Mouse (Mus musculus) neural tube, embryonic 15.5 days (tissue): Measurements from ENCODE around the gene H2al1o. TPM values are rescaled to one million over a fixed set of nuclear protein-coding genes. Genes with fewer than 3 reads are reported as not detected.
"Not testable (repeated sequence)": the region's sequence is repeated elsewhere in the genome, so short reads cannot be mapped to it uniquely, and the experiment has no call there.

ENCODE experiments used
- ATAC-seq: fragments of 200-750 bp; cut with Nextera tagmentation; 2 replicates; pipeline ENCODE4 v1.8.0; 2017; ENCODE audit warnings: mild to moderate bottlenecking, moderate TSS enrichment, moderate library complexity; ENCODE audit not compliant: low FRiP score
- H3K27ac ChIP-seq: fragments of 300-500 bp; sonication (generic); replicated peaks from 2 replicates; pipeline ENCODE4 v1.5.1; 2015; ENCODE audit warnings: mild to moderate bottlenecking, inconsistent platforms
- H3K27me3 ChIP-seq: fragments of 300-500 bp; sonication (generic); replicated peaks from 2 replicates; pipeline ENCODE4 v1.6.1; 2015; ENCODE audit warnings: inconsistent platforms
- H3K36me3 ChIP-seq: fragments of 300-500 bp; sonication (generic); 2 replicates; pipeline ENCODE4 v1.6.1; 2015; ENCODE audit warnings: inconsistent platforms
- H3K4me1 ChIP-seq: fragments of 300-500 bp; sonication (generic); 2 replicates; pipeline ENCODE4 v1.6.1; 2015; ENCODE audit warnings: inconsistent platforms
- H3K4me2 ChIP-seq: fragments of 300-500 bp; sonication (generic); 2 replicates; pipeline ENCODE4 v1.6.1; 2015; ENCODE audit warnings: inconsistent platforms, mild to moderate bottlenecking, moderate library complexity
- H3K4me3 ChIP-seq: fragments of 300-500 bp; sonication (generic); replicated peaks from 2 replicates; pipeline ENCODE4 v1.5.1; 2015; ENCODE audit warnings: mild to moderate bottlenecking, inconsistent platforms
- H3K9ac ChIP-seq: fragments of 300-500 bp; sonication (generic); replicated peaks from 2 replicates; pipeline ENCODE4 v1.6.1; 2015; ENCODE audit warnings: mild to moderate bottlenecking, inconsistent platforms
- H3K9me3 ChIP-seq: fragments of 300-500 bp; sonication (generic); replicated peaks from 2 replicates; pipeline ENCODE4 v1.6.1; 2016; ENCODE audit warnings: inconsistent platforms
- WGBS: fragments of 180-500 bp; shearing (Covaris S2); methylation state at CpG from one replicate; pipeline ENCODE4 v1.1.7; 2015; ENCODE audit warnings: mixed read lengths; 5-methylcytosine and 5-hydroxymethylcytosine counted together
- polyA plus RNA-seq: library from polyadenylated mRNA; unstranded; fragments of >200 nt; fragmentation: Nextera tagmentation; extraction: Ambion mirVana; gene quantifications from 2 replicates; pipeline ENCODE4 v1.2.1, GENCODE M21; 2015

Gene H2al1o
- not detected in 2 replicates for polyA plus RNA-seq

DNA sequence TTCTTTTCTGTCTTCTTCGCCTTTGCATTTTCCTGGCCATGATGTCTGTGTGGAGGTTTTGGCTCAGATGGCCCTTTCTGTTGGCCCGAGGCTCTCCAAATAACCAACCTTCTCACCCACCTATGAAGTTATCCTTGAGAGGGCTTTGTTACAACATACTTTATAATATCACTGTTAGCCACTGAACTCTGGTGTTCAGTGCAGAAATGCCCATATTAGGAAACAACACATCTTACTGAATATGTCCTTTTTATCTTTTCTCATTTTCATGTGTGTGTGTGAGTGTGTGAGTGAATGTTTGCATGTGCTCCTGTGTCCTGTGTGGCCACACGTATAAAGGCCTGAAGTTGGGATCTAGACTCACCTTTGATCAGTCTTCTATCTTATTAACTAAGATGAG, at the start of gene H2al1o:
TSS of gene H2al1o (minus strand) at position 101 of the 400 bp plus-strand sequence.
- WGBS, result 95% methylated on average over 3 of the region's 3 CpGs
- not testable (repeated sequence) for H3K4me1 ChIP-seq

GRCm38 (mm10) chrX:9598036-9598435, 25.8 kb upstream of the H2al1o start:
- H3K27ac ChIP-seq, H3K4me1 ChIP-seq, H3K4me3 ChIP-seq, H3K4me2 ChIP-seq, H3K27me3 ChIP-seq, H3K9ac ChIP-seq, H3K36me3 ChIP-seq, H3K9me3 ChIP-seq, ATAC-seq: not testable (repeated sequence)
- WGBS, result 94% methylated on average over 7 of the region's 7 CpGs

More for the DNA sequence above, at the start of gene H2al1o:
- H3K27ac ChIP-seq, ATAC-seq, H3K9me3 ChIP-seq, H3K4me3 ChIP-seq, H3K4me2 ChIP-seq, H3K9ac ChIP-seq, H3K27me3 ChIP-seq, H3K36me3 ChIP-seq: not testable (repeated sequence)

DNA sequence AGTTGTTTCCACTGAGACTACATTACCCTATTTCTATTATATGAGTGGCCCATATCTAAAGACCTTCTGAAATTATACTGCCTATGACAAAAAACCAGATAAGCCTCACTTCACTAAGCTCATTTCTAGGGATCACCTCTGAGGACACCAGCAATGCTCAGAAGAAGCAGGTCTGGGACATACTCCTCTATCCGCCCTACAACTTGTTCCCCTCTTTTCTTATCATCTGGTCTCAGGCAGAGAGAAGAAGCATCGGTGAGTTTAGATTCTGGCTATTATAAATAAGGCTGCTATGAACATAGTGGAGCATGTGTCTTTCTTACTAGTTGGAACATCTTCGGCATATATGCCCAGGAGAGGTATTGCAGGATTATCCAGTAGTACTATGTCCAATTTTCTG, 35.3 kb downstream of the H2al1o start:
- WGBS, result 95% methylated on average over 3 of the region's 3 CpGs

More for the DNA sequence above, 35.3 kb downstream of the H2al1o start:
- Histone ChIP-seq H3K36me3 (no peaks in the 10 kb centered on the region), H3K27me3 (no peaks in the 10 kb centered on the region), H3K4me2 (no peak overlapping the region), H3K4me1 (no peaks in the 10 kb centered on the region), H3K9me3 (no peaks in the 10 kb centered on the region), H3K9ac (no peak overlapping the region), H3K4me3 (no peak overlapping the region), H3K27ac (no peak overlapping the region)
- ATAC-seq, result no peak

Other genes starting within 250 kb of the H2al1o start
- not detected in 2 replicates for gene H2al1k, start 221.8 kb downstream of the H2al1o start, polyA plus RNA-seq
- 0.86 and 1.8 TPM in 2 replicates for gene Cybb, start 84.6 kb downstream of the H2al1o start, polyA plus RNA-seq
- 51.9 and 57.8 TPM in 2 replicates for gene Dynlt3, start 90.6 kb upstream of the H2al1o start, polyA plus RNA-seq